Mouse (Mus musculus) effector memory CD4-positive, alpha-beta T cell, adult 5 months (primary cell): ENCODE data around the gene Gm20403. TPM values are rescaled to one million over a fixed set of nuclear protein-coding genes. Genes with fewer than 3 reads are reported as not detected.

ENCODE experiments used
- polyA plus RNA-seq: library from polyadenylated mRNA; unstranded; fragments of 100-300 nt; shearing (Covaris generic); gene quantifications from one replicate; pipeline ENCODE4 v1.2.1, GENCODE M21; 2017

Gm20403 gene
- polyA plus RNA-seq, result 3.8 TPM

DNA sequence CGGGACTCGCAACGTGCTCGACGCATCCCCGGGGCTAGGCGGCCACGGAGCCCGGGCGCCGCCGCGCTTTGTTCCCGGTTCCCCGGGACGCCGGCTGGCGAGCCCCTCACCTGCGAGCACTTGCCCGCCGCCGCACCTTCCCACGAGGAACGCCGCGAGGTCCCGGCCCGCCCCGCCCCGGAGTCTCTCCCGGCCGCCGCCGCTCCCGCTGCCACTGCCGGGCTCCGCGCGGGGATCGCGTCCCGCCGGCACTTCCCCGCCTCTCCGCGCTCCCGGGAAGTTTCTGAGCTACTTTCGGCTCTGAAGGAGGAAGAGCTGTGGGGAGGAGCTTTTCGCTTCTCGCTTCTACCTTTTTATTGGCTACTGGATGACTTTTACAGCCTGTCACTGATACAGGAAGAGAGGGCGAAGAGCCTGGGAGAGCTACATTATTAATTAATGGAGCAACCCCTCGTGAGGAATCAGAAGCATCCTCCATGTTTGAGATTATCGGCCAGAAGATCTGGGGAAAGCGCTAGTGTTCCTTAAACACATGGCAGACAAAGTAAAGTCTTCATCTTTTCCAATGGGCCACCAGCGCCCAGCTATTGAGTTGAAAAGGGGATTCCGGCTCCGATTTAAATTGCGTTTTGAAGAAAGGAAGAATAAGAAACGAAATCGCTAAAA lies at the start of gene Gm20403:
TSS of gene Gm20403 (minus strand) at position 478 of the 666 bp plus-strand sequence.

DNA sequence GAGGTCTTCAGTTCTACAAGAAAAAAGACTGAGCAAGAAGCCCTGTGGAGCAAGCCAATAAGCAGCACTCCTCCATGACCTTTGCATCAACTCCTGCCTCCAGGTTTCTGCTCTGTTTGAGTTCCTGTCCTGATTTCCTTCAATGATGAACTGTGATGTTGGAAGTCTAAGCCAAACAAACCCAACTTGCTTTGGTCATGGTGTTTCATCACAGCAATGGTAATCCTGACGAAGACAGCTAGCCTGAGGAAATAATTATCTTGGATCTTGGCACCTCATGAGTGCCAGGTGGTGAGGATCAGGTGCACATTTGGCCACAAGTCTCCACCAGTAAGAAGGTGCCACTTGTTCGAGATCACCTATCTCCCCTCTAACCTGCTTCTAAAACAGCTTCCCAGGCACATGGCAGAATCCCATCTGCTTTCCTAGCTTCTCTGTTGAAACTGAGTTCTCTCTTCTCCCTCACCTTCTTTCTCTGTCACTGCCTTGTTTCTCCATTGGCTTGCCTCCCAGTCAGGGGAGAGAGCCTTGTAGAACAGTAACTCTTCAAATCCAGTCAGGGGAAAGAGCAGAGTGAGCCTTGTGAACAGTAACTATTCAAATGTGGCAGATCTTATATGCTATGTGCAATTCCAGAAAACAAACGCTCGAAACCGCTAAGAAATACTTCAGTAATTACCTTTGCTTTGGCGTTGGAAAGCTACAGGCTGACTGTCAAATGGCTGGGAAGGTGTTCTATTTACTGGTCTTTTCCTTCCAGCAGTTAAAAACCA lies 27.5 kb upstream of the Gm20403 start, which contains the start of gene Baz1a:
TSS of gene Baz1a (minus strand) at position 723 of the 773 bp plus-strand sequence.

Other genes with a start within 250 kb of the Gm20403 start
- gene Snx6, start 190.8 kb downstream of the Gm20403 start, polyA plus RNA-seq, result 73.9 TPM
- 23.8 TPM for gene Cfl2, start 123.7 kb downstream of the Gm20403 start, polyA plus RNA-seq
- gene Baz1a, start 27.8 kb upstream of the Gm20403 start, polyA plus RNA-seq, result 238 TPM
- gene 2700097O09Rik, start 93.6 kb upstream of the Gm20403 start, polyA plus RNA-seq, result 30.5 TPM
- 179 TPM for gene Srp54a, start 93.7 kb upstream of the Gm20403 start, polyA plus RNA-seq
- gene Fam177a, start 137.9 kb upstream of the Gm20403 start, polyA plus RNA-seq, result 50.0 TPM
- 64.4 TPM for gene Srp54b, start 168.6 kb upstream of the Gm20403 start, polyA plus RNA-seq
- not detected for gene 1700047I17Rik2, start 213.1 kb upstream of the Gm20403 start, polyA plus RNA-seq
- 105 TPM for gene Srp54c, start 243.6 kb upstream of the Gm20403 start, polyA plus RNA-seq